Mouse (Mus musculus) c-Kit-negative CD71-positive TER-119-positive erythroid progenitor cells, embryonic 14.5 days (primary cell): ENCODE measurements around the gene H2al1j.
"Not testable (repeated sequence)": the region's sequence is repeated elsewhere in the genome, so short reads cannot be mapped to it uniquely, and the experiment has no call there.

ENCODE experiments used
- DNase-seq: peaks from one replicate; pipeline ENCODE4 v3.0.0-alpha.2; 2013; ENCODE audit warnings: low read depth, low spot score

Gene H2al1j

DNA sequence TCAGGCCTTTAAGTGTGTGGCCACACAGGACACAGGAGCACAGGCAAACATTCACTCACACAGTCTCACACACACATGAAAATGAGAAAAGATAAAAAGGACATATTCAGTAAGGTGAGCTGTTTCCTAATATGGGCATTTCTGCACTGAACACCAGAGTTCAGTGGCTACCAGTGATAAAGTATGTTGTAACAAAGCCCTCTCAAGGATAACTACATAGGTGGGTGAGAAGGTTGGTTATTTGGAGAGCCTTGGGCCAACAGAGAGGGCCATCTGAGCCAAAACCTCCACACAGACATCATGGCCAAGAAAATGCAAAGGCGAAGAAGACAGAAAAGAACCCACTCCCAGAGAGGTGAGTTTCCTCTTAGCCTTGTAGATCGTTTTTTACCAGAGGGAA, at the start of gene H2al1j:
Gene H2al1j, plus strand, starts transcription at position 301 of the 400 bp plus-strand sequence.
- not testable (repeated sequence) for DNase-seq

DNA sequence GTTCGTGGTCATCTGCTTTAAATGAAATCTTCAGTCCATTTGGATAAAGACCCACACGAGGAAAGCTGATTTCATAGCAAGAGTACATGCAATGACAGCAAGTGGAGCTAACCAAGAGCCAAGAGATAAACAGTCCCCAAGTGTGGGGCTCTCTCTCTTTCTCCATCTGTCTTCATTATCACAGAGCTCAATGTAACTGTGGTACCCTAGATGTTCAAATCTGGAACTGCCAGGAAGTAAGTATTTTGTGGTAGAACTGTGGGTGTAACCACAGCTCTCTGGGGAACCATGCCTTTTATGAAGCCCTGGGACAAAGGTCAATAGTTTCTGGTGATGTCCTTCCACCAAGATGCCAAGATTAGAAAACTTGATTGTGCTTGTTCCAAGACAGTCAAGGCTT, 46.9 kb upstream of the H2al1j start:
- no peak for DNase-seq

DNA sequence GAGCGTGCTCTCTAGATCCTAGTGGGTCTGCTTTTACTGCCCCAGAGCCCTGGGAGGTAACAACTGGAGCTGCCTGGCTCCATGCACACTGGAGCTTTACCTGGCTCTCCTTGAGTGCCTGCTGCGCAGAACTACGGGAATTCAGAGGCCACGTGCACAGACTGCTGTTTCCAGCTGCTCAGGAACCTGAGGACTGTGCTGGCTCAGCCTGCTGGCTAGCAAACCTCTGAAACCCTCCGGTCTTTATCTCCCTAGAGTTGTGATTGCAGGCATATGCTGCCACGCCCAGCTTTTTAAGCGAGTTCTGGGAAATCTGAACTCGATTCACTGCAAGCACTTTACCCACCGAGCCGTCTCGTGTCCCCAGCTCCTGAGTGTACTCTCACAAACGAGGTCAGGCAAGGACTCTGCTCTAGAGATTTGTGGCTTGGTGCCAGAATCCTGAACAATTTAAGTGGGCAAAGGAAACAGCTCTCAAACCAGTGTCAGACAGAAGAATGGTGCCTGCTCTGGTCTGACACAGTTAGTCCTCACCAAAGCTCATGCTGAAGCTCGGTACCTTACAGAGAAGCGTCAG, 39.2 kb upstream of the H2al1j start:
- no peak for DNase-seq

DNA sequence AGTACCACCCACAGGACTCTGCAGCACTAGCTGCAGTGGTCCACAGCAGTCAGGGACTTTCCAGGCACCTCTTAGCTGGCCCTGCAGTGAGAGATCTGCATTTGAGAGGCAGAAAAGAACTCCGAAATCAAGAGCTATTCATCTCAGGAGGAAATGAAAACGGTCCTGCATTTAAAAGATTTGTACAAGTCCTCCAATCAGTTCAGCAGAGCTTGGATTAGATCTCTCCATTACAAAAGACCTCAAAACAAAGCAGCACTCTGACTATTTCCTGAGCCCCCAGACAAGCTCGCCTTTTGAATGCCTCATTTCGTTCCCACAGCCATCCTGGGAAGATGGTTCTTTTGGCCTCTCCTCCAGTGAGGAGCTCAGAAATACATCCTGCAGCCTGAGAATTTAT, 38.4 kb upstream of the H2al1j start:
- no peak for DNase-seq

DNA sequence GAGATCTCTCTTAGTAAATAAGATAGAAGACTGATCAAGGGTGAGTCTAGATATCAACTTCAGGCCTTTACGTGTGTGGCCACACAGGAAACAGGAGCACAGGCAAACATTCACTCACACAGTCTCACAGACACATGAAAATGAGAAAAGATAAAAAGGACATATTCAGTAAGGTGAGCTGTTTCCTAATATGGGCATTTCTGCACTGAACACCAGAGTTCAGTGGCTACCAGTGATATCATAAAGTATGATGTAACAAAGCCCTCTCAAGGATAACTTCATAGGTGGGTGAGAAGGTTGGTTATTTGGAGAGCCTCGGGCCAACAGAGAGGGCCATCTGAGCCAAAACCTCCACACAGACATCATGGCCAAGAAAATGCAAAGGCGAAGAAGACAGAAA, 28.7 kb upstream of the H2al1j start, which contains the start of gene H2al1a:
Gene H2al1a, plus strand, starts transcription at position 301 of the 400 bp plus-strand sequence.
- DNase-seq, result not testable (repeated sequence)

DNA sequence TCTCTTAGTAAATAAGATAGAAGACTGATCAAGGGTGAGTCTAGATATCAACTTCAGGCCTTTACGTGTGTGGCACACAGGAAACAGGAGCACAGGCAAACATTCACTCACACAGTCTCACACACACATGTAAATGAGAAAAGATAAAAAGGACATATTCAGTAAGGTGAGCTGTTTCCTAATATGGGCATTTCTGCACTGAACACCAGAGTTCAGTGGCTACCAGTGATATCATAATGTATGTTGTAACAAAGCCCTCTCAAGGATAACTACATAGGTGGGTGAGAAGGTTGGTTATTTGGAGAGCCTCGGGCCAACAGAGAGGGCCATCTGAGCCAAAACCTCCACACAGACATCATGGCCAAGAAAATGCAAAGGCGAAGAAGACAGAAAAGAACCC, 25.5 kb upstream of the H2al1j start, which contains the start of gene H2al1b:
Gene H2al1b, plus strand, starts transcription at position 301 of the 400 bp plus-strand sequence.
- DNase-seq, result not testable (repeated sequence)

DNA sequence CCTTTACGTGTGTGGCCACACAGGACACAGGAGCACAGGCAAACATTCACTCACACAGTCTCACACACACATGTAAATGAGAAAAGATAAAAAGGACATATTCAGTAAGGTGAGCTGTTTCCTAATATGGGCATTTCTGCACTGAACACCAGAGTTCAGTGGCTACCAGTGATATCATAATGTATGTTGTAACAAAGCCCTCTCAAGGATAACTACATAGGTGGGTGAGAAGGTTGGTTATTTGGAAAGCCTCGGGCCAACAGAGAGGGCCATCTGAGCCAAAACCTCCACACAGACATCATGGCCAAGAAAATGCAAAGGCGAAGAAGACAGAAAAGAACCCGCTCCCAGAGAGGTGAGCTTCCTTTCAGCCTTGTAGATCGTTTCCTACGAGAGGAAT, 22.3 kb upstream of the H2al1j start, which contains the start of gene H2al1c:
Gene H2al1c, plus strand, starts transcription at position 301 of the 400 bp plus-strand sequence.
- DNase-seq, result not testable (repeated sequence)

DNA sequence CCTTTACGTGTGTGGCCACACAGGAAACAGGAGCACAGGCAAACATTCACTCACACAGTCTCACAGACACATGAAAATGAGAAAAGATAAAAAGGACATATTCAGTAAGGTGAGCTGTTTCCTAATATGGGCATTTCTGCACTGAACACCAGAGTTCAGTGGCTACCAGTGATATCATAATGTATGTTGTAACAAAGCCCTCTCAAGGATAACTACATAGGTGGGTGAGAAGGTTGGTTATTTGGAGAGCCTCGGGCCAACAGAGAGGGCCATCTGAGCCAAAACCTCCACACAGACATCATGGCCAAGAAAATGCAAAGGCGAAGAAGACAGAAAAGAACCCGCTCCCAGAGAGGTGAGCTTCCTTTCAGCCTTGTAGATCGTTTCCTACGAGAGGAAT, 19.1 kb upstream of the H2al1j start, which contains the start of gene H2al1d:
Gene H2al1d, plus strand, starts transcription at position 301 of the 400 bp plus-strand sequence.
- DNase-seq, result not testable (repeated sequence)

DNA sequence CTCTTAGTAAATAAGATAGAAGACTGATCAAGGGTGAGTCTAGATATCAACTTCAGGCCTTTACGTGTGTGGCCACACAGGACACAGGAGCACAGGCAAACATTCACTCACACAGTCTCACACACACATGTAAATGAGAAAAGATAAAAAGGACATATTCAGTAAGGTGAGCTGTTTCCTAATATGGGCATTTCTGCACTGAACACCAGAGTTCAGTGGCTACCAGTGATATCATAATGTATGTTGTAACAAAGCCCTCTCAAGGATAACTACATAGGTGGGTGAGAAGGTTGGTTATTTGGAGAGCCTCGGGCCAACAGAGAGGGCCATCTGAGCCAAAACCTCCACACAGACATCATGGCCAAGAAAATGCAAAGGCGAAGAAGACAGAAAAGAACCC, 16.0 kb upstream of the H2al1j start, which contains the start of gene H2al1e:
Gene H2al1e, plus strand, starts transcription at position 301 of the 400 bp plus-strand sequence.
- DNase-seq, result not testable (repeated sequence)

DNA sequence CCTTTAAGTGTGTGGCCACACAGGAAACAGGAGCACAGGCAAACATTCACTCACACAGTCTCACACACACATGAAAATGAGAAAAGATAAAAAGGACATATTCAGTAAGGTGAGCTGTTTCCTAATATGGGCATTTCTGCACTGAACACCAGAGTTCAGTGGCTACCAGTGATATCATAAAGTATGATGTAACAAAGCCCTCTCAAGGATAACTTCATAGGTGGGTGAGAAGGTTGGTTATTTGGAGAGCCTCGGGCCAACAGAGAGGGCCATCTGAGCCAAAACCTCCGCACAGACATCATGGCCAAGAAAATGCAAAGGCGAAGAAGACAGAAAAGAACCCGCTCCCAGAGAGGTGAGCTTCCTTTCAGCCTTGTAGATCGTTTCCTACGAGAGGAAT, 12.8 kb upstream of the H2al1j start, which contains the start of gene H2al1f:
Gene H2al1f, plus strand, starts transcription at position 301 of the 400 bp plus-strand sequence.
- DNase-seq, result not testable (repeated sequence)

DNA sequence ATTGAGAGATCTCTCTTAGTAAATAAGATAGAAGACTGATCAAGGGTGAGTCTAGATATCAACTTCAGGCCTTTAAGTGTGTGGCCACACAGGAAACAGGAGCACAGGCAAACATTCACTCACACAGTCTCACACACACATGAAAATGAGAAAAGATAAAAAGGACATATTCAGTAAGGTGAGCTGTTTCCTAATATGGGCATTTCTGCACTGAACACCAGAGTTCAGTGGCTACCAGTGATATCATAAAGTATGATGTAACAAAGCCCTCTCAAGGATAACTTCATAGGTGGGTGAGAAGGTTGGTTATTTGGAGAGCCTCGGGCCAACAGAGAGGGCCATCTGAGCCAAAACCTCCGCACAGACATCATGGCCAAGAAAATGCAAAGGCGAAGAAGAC, 9.7 kb upstream of the H2al1j start, which contains the start of gene H2al1g:
Gene H2al1g, plus strand, starts transcription at position 301 of the 400 bp plus-strand sequence.
- not testable (repeated sequence) for DNase-seq

DNA sequence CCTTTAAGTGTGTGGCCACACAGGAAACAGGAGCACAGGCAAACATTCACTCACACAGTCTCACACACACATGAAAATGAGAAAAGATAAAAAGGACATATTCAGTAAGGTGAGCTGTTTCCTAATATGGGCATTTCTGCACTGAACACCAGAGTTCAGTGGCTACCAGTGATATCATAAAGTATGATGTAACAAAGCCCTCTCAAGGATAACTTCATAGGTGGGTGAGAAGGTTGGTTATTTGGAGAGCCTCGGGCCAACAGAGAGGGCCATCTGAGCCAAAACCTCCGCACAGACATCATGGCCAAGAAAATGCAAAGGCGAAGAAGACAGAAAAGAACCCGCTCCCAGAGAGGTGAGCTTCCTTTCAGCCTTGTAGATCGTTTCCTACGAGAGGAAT, 6.4 kb upstream of the H2al1j start, which contains the start of gene H2al1h:
Gene H2al1h, plus strand, starts transcription at position 301 of the 400 bp plus-strand sequence.
- not testable (repeated sequence) for DNase-seq

DNA sequence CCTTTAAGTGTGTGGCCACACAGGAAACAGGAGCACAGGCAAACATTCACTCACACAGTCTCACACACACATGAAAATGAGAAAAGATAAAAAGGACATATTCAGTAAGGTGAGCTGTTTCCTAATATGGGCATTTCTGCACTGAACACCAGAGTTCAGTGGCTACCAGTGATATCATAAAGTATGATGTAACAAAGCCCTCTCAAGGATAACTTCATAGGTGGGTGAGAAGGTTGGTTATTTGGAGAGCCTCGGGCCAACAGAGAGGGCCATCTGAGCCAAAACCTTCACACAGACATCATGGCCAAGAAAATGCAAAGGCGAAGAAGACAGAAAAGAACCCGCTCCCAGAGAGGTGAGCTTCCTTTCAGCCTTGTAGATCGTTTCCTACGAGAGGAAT, 3.3 kb upstream of the H2al1j start, which contains the start of gene H2al1i:
Gene H2al1i, plus strand, starts transcription at position 301 of the 400 bp plus-strand sequence.
- not testable (repeated sequence) for DNase-seq

DNA sequence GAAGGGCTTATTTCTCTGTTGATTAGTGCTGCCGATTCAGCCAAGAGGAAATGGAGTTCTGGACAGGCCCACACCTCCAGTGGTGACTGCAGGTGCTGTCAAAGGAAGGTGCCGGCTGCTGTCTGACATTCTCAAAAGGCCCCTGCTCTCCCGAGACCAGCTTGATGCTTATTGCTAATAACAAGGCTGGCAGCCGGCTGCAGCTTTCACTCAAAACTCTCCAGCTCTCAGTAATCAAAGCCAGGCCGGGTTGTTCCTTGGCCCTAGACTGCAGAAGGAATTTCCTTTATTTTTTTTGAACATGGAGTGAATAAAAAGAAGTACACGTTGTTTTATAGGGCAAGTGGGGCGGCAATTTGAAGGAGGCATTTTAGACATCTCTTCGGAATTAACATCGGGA, 18.1 kb downstream of the H2al1j start:
- DNase-seq, result no peak

DNA sequence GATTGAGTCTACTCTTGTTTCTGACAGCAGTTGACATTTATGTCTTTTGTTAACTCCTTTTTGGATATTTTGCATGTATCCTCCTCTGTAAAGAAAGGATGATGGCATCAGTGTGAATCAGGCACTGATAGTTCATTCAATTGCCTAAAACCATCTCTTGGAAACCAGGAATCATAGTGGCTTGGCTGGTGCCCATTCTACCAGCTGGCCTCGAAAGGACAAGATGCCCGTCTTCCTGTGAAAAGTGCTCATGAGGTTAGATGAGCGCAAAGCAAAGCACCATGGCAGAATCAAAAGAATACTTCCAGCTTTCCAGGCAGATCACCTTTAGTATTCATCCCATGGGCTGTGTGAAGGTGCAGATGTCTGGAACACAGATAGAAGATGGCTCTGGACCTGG, 19.1 kb downstream of the H2al1j start:
- no peak for DNase-seq

DNA sequence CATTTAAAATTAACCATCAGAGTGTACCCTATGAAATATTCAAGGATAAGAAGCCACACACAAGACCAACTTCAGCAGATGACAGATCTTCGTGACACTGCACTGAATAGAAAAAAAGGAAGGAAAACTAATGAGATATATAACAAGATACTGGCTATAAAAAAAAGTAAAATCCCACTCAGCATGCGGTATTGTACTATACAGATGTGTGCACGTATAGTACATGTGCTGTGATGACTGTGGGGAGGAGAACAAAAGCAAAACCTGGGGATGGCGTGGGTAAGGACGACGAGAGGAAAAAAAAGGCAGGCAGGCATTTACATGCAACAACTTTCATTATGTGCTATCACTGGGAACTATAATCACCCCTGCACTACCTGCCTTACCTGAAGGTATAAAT, 33.2 kb downstream of the H2al1j start:
- DNase-seq, result no peak

DNA sequence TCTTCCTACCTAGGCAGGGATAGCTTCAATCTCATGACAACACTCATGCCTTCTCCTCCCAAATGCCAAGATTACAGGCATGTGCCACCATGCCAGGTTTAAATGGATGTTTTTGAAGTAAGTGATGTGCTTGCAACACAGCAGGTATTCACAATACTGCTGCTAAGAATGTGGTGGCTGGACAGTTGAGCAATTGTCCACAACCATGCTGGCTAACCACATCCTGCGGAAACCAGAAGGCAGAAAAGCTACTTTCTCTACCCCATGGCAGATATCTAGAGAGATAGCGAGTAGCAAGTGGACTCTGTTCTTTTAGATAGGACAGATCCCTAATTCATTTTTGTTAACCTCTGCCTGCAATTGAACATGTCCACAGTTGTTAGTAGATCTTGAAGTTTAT, 33.6 kb downstream of the H2al1j start:
- DNase-seq, result no peak

DNA sequence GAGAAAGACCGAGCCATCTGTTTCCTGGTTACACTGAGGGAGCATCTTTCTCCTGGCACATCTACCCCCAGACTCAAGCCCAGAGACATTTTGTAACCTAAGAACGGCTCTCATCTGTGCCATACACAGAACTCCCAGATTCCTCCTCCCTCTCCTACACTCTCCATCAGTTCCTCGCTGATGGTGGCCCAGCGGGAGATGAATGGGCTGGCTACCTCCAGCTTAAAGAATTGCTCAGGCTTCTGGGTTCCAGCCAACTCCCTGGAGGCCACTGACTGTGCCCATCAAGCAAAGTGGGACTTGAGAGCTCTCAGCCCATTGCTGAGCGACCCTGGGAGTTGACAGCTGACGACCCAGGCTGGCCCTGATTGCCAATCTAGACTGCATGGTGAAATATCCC, 36.3 kb downstream of the H2al1j start:
- no peak for DNase-seq

DNA sequence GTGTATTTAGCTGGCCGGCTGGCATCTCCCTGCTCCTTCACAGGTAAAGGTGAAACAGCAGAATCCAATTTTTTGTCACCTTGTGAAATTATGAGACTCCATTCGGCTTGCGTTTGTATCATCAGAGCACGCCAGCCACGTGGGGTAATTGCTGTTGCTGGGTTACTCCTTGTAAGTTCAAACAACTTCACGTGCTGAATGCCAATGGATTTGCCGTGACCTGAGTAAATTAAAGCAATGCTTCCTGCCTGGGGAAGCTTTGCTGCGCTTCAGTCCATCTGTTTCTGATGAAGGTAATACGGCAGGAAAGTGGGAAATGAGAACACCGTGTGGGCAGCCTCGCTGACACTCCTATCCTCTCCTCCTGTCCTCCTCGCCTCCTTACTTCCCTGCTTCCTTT, 37.5 kb downstream of the H2al1j start:
- DNase-seq, result no peak
